Mouse (Mus musculus) spleen, adult 18-20 months (tissue): ENCODE data around the gene Creb5.
"Not testable (repeated sequence)": the region's sequence is repeated elsewhere in the genome, so short reads cannot be mapped to it uniquely, and the experiment has no call there.

Experiments used
- DNase-seq, 2 experiments: peaks; one replicate each; pipeline ENCODE4 v3.0.0; 2022; ENCODE audit warnings: mixed read lengths in 2 of 2

Gene Creb5

DNA sequence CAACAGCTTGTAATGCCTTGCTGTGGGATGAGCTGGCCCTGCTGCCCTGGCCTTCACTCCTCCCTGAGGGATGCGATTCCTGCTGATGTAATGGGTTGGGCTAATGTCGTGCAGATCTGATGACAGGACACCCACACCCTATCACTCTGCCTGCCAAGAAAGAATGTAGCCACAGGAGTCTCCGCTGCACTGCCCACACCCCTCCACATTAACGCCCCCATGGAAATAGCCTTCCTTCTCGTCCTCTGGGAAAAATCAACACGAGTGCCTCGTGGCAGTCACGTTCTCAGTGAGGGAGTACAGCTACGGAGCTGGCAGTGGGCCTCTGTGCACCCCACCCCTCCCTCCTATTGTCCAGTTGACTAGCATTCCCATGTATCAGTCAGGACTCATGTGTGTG, 50.3 kb downstream of the Creb5 start:
- DNase-seq = no peak

DNA sequence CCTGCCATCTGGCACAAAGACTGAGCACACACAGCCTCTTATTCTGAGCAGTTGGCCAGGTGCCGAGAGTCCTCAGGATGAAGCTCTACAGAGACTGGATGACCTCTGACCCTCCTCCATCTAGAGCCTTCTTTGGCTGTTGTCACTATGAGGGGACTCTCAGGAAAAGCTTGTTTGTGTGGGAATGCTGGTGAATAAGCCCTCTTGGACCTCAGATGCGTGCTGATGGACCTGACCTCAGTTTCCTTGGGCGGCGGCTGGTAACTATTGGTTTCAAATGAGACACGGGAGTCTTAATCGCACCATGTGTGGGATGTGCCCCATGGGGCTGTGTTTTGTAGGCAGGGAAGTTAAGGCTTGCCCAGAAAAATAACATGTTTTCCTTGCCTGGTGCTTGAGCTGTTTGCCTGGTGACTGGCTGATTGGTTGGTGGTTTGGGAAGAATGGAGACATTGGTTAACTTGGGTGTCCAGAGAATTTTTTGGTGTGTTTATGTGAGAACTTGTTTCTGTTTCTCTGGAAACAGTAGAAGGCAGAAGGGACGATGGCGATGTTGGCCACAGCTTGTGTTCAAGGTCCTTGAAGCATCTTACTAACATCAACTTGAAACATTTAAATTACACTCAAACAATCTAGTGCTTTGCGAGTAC, 65.4 kb downstream of the Creb5 start:
- DNase-seq = no peak

DNA sequence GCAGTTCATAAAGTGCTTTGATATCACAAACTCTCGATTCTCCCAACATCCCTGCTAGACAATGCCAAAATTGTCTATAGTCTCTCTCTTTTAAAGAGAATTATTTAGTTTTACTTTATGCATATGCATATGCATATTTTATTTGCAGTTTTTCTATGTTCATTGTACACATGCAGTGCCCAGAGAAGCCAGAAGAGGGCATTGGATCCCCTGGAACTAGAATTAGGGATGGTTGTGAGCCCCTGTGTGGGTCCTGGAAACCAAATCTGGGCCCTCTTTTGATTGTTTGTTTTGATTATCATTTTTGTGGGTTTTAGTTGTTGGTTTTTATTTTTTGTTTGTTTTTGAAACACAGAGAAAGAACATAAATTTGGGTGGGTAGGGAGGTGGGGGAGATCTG, 69.3 kb downstream of the Creb5 start:
- DNase-seq = no peak

DNA sequence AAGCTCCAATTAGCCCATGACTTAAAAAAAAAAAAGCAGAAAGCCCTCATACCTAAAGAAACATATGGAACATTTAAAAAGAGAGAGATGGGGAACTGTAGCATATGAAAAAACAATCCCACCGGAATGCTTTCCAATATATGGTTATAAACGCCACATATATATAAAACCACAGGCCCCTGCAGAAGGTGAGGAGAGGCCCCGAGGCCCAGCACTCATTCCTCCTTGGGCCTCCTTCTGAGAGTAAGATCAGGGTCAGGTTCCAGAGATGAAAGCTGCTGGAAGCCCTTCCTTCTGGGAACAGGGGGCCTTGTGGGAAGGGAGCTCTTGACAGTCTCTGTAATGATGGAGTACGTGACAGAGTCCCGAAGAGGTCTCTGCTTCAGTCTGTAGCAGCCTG, 76.5 kb downstream of the Creb5 start:
- DNase-seq = no peak

DNA sequence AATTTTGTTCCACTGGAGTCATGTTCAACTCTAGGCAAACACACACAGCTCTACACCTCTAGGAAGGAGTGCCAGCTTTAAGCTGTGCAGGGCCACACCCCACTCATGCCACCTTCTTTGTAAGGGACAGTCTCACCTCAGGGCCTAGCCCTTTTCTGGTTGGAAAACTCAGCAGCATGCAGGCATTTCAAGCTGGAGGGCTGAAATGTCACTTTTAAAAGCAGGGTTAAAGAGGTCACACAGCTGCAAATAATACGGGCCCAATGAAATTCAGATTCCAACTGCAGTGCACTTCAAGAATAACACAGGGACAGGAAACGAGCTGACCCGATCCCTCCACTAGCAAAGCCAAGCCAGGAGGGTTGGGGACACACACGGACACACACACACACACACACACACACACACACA, 76.9 kb downstream of the Creb5 start:
- DNase-seq = no peak

DNA sequence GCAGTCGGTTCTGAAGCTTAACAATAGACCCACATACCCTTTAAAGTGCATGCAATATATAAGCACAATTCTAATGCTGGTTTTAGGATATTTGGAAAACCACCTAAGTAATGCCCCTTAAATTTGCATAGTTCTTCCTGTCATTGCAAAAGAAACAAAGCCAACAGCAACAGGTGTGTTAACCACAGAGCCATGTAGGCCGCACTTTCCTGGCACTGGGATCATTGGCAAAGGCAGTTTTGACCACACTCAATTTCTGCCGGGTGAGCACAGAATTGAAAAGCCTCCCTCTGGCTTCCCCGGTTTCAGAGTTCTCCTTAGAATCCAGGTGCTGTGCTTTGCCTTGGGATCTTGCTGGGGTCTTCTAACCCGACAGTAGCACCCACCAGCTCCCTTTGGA, 82.1 kb downstream of the Creb5 start:
- DNase-seq = no peak

DNA sequence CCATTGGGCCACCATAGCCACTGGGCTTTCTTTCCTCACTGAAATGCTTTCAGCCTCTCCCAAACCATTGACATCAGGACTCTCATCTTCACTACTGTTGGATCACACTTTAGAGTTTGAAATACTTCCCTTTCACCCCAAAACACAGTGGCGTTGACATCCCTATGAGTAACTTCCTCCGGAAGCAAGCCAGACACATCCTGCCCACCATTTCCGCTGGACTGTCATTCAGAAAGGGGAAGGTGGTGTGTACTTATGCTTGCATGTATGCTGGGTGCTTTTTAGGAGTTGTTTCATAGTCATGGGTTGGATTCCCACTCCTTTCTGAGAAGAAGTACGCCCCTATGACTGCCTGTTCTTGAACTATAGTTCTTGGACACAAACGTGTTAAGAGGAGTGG, 82.9 kb downstream of the Creb5 start:
- DNase-seq = peak; percentile 10 to 12

DNA sequence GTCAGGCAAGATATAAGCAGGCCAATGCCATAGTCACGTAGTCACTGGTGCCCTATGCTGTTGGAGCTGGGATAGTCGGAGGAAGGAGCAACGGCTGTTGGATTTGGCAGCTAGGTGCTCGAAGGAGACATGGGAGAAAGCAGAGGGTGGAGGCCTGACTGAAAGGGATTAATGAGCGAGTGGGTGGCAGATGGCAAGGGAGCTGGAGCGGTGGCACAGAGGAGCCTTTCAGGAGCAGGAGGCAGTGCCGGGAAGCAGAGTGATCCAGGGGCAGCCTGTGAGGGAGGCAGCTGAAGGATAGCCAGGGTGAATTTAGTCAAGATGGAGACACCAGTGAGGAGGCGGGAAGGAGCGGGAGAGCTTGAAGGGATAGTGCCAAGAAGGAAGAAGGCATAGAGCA, 84.9 kb downstream of the Creb5 start:
- no peak for DNase-seq

DNA sequence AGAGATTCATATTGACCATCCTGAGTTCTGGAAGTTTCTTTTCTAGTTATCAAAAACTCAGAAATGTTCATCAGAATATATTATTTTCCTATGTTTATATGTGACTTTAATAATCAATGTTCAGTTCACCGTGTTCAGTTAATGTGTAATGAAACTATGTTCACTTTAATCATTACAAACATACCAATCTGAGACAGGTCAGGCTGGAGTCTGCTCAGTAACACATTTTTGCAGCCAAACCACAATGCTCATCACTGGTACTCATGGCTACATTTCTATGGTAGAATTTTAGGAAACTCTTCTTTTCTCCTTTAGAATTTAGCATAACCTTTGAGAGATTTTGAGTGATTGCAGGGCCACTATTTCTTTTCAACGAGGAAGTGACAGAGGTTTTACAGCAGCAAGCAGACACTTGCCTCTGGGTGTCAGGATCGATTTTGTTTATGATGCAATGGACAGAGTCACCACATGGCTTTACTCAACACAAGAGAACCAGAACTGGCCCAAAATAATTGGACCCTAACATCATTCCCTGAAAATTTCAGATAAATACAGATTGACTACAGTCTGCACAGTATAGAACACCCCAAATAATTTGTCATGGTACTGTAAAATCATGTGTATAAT, 87.4 kb downstream of the Creb5 start:
- no peak for DNase-seq

DNA sequence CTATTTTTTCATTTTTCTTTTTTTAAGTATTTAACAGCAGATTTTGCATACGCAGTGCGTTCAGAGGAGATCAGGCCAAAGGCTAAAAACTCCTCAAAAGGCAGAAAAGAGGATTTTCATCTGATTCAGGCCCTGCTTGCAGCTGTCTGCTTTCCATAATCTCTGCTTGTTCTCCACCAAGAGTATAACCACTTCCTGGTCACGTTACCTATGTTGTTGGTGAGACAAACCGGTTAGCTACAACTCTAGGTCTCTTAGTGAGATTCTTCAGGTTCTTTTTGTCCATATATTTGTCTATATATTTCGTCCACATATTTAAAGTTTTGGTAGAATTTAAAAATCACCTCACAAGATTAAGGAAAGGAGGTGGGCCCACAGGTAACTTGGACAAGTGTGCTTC, 102.2 kb downstream of the Creb5 start:
- no peak for DNase-seq

DNA sequence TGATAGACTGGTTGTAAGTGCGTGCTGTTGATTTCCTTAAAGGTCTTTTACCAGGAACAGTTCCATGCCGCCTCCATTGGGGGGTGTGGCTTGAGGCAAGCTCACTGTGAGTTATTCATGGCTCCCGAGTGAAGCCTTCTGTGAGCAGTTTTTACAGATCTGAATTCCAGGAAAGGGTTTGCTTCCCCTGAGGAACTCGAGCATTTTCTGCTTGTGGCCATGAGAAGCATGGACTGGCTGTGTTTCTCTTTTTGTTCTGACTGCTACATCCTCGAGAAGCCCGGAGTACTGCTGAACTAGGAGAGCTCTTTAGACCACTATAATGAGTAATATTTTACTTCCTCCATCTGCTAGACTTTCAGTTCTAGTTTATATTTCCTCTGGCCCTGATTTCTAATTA, 103.3 kb downstream of the Creb5 start:
- DNase-seq = peak in 1 of 2 experiments; percentile 28

DNA sequence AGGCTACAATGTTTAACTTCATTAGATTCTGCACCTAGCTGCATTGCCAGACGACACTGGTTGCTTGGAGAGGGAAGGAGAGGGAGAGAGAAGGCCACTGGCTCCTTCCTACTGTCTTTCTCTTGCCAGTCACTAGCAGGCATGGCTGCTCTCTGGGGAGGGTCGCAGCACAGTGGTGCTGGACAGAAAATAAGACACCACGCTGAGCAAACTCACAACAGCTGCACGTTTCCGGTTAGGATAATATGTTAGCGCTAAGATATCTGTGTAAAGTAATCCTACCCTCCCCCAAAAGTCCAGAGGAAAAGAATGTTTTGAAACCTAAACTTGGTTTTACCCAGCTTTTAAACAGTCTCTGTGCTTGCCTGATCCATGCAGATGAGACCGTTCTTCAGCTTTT, 107.0 kb downstream of the Creb5 start:
- no peak for DNase-seq

DNA sequence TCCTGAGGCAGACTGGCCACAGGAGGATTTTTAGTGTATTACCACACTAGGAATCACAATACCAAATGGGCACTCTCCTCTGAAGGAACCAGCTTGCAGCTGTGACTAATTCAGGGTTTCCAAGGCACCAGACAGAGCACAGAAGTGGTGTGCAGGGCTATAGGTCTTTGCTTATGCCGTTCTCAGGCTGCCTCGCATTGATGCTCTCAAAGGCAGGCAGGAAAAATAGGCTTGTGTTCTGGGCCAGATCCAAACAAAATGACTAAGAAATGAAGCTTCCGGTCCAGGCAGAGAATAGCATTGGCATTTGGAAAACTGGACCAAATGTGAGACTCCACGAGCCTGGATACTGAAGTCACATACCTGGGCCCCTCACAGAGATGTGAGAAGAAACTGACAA, 108.1 kb downstream of the Creb5 start:
- DNase-seq = no peak

DNA sequence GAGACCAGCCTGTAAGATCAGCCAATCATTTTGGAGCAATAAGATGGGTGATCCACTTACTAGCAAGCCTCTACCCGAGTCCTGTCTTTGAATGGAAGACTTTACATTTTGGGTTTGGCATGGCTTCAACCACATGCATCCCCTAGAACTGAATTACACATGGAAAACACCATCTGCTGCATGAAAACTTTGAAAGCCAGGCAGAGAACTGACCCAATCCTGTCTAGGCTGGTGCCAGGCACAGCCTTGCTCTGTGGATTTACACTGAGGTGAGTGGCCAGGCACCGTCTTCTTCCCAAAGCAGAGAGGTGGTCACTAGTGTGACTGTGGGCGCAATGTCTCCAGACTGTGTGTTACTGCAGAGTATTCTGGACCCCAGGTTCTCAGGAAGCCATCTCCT, 109.4 kb downstream of the Creb5 start:
- DNase-seq = no peak

DNA sequence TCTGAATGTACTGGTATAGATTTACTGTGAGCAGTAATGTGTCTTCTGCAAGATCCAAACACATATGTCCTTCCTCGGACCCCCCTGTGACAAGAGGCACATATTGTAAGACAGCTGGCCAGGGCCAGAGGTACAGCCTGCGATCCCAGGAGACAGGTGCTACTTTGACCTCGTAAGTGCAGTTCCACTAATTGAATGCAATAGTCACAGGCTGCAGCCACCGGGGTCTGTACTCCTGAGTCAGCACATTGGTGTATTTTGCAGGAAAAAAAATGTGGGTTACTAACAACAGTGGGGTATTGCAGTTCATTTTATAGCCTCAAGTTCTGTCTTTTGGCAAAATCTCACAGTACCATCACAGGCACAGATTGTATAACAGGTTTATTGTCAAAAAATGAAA, 110.7 kb downstream of the Creb5 start:
- no peak for DNase-seq

DNA sequence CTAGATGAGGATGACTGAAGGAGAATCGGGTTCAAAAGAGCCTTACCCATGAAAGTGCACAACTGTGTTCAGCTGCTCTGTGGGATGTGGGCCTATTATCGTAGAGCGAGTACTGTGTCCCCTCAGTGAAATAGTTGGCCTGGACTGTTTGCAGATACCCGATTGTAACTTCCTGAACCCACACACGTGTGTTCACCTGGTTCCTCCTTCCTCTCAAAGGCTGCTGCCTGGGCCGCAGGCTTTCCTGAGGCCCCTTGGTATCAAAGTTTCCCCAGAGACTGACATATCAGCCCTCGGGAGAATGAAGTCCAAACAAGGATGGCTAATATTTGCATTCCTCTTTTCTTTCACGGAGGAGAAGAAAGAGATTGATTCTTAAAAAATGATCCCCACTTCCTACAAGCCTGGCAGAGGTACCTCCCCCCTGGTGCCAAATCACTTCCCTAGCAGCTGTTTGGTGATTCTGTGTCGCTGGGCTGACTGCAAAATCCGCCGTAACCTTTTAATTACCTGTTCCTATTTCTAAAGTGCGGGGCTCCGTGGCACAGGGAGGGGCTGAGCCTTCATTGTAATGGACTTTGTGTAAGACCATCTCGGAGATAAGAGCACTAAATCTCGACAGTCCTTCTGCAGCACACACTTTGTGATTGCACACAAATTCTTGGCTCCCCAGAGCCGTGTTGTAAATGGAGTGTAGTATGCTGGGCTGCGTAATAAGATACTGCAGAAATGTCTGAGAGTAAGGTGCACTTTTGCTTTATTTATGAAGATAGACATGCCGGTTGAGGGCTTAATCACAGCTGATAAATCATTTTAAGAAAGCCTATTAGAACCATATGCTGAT, 111.4 kb downstream of the Creb5 start:
- no peak for DNase-seq

DNA sequence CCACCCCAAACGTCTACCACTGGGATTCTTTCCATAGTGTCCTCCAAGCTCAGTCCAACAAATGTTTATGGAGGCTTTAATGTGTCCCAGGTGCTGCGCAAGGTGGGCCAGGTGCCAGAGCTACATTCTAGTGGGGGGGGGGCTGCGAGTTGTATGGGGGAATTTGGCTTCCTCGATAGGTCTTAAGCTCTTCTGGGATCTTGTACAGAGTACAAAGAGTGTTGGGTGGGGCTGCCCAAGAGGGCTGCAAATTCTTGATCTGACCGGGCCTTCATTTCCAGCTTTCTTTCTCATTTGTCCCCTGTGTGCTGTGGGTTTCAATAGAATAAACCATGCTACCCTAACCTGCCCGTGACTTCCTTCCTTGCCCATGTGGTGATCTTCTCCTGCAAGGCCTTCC, 114.3 kb downstream of the Creb5 start:
- DNase-seq = no peak

DNA sequence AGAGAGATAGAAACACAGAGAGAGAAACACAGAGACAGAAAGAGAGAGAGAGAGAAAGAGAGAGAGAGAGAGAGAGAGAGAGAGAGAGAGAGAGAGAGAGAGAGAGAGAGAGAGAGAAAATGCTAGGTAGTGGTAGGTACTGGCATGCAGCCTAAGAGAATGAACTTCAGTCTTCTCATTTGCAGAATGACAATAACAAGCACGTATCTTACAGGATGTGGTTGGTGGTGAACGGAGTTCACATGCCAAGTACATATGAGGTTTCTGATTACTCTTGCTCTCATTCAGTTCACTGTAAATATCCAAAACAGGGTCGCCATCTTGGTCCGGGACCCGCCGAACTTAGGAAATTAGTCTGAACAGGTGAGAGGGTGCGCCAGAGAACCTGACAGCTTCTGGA, 115.5 kb downstream of the Creb5 start:
- not testable (repeated sequence) for DNase-seq

DNA sequence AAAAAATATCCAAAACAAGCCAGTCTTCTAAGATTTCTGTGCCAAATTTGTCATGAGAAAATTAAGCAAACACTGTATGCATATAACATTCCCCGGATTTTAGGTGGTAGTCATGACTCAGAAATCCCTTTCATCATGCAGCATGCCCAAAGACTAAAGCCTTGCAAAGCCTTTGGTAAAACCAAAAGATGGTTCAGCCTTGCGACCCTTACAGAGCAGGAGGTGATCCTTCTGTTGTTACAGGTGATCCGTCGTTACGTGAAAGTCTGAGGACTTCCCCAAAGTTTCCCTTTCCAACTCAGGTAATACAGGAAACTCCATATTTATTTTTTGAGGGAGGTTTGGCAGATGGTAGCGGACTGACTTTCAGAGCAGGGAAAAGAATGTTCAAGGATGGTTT, 122.1 kb downstream of the Creb5 start:
- DNase-seq = no peak

DNA sequence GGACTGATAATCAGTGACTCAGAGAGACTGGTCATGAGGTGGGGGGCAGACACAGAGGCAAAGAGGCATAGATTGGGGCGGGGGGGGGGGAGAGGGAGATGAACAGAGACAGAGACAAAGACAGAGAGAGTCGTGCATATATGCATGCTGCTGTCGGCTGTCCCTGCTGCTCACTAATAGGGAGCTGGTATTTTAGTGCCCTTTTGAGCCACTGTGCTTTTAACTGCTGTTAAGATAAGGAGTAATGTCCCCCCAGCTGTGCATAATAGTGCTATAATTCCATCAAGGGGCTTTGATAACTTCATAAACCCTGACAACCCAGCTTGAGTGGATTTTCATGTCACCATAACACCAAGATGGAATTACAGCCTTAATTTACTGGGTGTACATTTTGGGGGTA, 134.3 kb downstream of the Creb5 start:
- no peak for DNase-seq

DNA sequence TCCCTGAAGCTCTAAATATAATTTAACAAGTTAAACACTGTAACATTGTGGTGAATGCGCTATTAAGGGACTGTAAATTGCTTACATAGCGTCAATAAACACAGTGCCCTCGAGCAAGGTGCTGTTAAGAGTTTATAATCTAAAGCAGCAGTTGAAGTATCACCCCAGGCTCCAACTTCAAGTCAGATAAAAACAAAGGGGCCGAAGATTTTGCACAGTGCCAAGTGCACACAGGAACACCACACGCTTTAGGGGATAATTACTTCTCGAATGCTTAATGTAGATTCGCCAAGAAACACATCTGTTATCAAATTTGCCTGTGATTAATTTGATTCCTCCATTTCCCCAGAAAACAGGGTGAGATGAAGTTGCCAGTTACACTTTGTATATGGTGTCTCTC, 142.3 kb downstream of the Creb5 start:
- DNase-seq = no peak

DNA sequence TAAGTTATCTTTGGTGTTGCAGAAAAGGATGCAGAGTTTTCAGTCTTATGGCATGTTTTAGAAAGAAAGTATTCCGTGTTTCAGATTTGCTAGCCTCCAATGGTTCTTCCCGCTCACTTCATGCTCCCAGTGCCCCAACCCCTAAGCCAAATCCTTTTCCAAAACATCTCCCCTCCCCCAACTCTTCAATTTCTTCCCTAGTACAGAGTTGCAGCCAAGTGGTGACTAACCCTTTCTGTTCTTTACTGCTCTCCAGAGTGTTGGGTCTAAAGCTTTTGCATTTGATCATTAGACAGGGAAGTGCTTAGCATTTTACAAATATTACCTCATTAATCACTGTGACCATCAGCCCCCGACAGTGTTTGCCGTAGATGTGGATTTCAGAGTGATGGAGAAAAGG, 142.8 kb downstream of the Creb5 start:
- DNase-seq = no peak

DNA sequence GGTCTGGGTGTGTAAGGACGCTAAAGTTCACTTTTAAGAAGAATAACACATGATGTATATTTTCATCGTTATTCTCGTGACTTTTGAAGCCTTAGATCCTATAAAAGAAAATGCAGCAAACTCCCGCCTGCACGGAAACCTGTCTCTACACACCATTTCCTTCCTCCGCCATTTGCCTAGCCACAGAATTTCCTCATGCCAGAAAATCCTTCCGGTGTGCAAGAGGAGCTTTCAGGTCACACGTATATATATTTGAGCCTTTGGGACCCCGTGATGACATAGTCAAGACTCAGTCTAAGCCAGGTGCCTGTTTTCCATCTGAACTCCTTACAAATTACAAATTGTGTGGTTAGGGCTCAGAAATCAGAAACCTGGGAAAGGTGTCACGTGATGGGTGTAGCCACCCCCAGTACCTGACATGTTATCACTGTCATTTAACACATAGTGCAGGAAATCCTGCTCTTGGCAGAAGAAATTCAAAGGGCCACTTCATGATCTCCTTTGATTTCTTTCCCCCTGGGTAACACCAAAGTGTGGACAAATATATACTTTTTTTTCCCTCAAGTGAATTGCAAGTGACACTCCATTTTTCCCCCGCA, 158.9 kb downstream of the Creb5 start:
- DNase-seq = no peak

DNA sequence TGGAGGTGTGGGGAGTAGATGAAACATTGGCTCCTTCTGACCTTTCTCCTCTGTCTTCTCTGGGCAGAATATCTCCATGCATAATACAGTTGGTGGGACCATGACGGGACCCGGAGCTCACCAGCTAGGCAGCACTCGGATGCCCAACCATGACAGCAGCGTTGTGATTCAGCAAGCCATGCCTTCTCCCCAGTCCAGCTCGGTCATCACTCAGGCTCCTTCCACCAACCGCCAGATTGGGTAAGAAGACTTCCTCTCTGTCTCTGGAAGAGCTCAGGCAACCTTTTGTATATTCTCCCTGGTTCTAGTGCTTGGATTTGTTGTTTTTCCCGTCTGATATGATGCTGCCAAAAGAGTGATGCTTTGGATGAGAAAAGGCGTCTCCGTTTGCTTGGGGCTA, 160.4 kb downstream of the Creb5 start:
- no peak for DNase-seq
